Mouse (Mus musculus): Measurements from ENCODE around the gene Wipf1. TPM values are rescaled to one million over a fixed set of nuclear protein-coding genes. Genes with fewer than 3 reads are reported as not detected.

Wipf1 gene
- polyA plus RNA-seq, 1 experiment from 2014 or later = 1.9 TPM

DNA sequence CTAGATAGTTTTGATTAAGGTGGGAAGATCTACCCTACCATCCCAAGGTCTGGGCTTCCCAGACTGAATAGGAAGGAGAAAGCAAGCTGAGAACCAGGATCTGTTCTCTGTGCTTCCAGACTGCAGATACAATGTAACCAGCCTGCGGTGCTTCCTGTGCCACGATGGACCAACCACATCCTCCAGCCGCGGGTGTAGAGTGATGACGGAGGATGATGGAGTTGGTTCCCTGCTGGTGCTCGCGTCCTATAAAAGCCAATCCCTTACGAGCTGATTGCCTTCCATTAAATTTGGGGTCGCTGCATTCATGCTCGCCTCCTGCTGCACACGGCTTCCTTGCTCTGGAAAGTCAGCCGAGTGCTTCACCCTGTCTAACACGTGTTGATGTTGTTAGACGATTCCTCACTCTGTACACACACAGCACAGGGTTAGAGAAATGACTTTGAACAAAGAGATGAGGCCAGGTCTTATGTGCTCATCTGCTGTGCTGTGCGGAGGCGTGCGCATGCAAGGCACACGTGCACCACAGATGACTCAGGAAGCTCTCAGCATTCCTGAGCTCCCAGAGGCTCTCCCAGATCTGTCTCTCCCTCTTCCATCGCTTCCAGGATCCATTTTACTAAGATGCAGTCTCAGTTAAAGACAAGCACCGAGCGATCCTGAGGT is 100.6 kb downstream of the Wipf1 start:
- 53% methylated on average over 21 of the region's 21 CpGs for WGBS
- Histone ChIP-seq H3K27ac (ENCODE audit: low read depth, low read length) (no peak overlapping the region), H3K9me3 (ENCODE audit: control insufficient read depth, low read length) (no peaks in the 10 kb centered on the region), H3K4me1 (ENCODE audit: control insufficient read depth, insufficient read depth, low read length) (no peaks in the 10 kb centered on the region), H3K4me3 (ENCODE audit: low read depth, low read length) (no peak overlapping the region), H3K4me2 (ENCODE audit: low read depth, low read length) (no peak overlapping the region), H3K9ac (replicated peaks; ENCODE audit: low read depth, low read length) (no peak overlapping the region), H3K36me3 (ENCODE audit: control insufficient read depth, insufficient read depth, low read length) (no peaks in the 10 kb centered on the region), H3K27me3 (ENCODE audit: control insufficient read depth, insufficient read depth, low read length) (no peaks in the 10 kb centered on the region)
- no peak for ATAC-seq (ENCODE audit: low read depth)

DNA sequence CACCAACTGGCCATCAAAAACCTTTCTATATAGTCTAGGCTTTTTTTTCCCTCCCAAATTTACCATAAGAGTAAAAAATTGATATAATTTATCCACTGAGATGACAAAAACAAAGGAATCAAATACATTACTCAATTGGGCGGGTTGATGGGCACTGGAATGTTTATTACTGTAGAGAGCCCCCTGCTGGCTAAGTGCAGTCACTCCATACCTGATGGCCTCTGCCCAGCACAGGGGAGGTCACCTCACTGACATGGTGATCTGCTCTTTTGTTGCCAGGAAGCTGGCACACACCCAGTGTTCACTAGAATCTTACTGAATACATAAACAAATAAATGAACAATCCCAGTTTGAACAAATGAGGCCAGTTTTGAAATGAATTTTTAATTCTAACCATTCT is 102.2 kb downstream of the Wipf1 start:
- no peaks in the 10 kb centered on the region for H3K27me3 ChIP-seq (ENCODE audit: control insufficient read depth, insufficient read depth, low read length)
- ATAC-seq (ENCODE audit: low read depth) = no peak
- H3K9ac ChIP-seq (replicated peaks; ENCODE audit: low read depth, low read length) = no peak overlapping the region
- H3K27ac ChIP-seq (ENCODE audit: low read depth, low read length) = no peak overlapping the region
- no peaks in the 10 kb centered on the region for H3K36me3 ChIP-seq (ENCODE audit: control insufficient read depth, insufficient read depth, low read length)
- no peak overlapping the region for H3K4me3 ChIP-seq (ENCODE audit: low read depth, low read length)
- 37% methylated on average over 1 of the region's 1 CpGs for WGBS
- no peaks in the 10 kb centered on the region for H3K9me3 ChIP-seq (ENCODE audit: control insufficient read depth, low read length)
- H3K4me1 ChIP-seq (ENCODE audit: control insufficient read depth, insufficient read depth, low read length) = no peaks in the 10 kb centered on the region
- no peak overlapping the region for H3K4me2 ChIP-seq (ENCODE audit: low read depth, low read length)

DNA sequence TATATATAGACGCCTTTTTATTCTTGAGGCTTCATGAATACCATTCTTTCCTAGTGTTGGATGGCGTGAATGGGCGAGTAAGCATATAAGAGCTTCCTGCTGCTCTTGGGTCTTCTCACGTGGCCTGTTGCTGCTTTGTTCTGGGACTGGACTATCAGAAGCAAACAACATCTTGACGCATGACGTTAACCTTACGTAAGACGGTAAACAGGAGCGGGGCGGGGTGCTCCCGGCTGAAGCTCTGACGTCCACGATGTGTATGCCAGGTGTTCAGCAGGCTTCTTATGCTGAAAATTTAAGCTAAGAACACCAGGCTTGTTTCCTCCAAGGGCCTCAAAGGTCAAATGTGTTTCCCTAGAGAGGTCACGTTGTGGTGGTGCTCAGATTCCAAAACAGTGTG is 103.7 kb downstream of the Wipf1 start:
- Histone ChIP-seq H3K4me1 (ENCODE audit: control insufficient read depth, insufficient read depth, low read length) (no peaks in the 10 kb centered on the region), H3K27me3 (ENCODE audit: control insufficient read depth, insufficient read depth, low read length) (no peaks in the 10 kb centered on the region), H3K4me2 (ENCODE audit: low read depth, low read length) (no peak overlapping the region), H3K9ac (replicated peaks; ENCODE audit: low read depth, low read length) (no peak overlapping the region), H3K27ac (ENCODE audit: low read depth, low read length) (no peak overlapping the region), H3K9me3 (ENCODE audit: control insufficient read depth, low read length) (no peaks in the 10 kb centered on the region), H3K4me3 (ENCODE audit: low read depth, low read length) (no peak overlapping the region), H3K36me3 (ENCODE audit: control insufficient read depth, insufficient read depth, low read length) (no peaks in the 10 kb centered on the region)
- WGBS = 90% methylated on average over 14 of the region's 14 CpGs
- no peak for ATAC-seq (ENCODE audit: low read depth)

DNA sequence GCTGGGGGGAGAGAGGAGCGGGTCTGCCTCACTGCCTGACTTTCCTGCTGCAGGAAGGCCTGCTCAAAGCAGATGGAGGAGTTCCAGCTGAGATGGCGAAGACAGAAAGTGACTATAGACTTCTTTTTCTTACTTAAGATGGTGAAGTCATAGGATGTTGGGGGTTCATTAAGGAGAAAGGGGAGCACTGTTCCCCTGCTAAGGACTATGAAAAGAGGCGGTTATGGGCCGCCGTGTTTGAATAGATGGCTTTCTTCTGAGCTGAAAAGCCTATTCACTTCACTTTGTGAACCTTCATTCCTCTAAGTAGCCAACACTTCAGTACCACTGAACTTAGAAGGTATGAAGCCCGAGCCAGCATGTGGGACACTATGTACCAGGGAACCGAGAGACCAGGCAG is 109.8 kb downstream of the Wipf1 start:
- Histone ChIP-seq H3K4me2 (ENCODE audit: low read depth, low read length) (no peak overlapping the region), H3K4me1 (ENCODE audit: control insufficient read depth, insufficient read depth, low read length) (no peaks in the 10 kb centered on the region), H3K27me3 (ENCODE audit: control insufficient read depth, insufficient read depth, low read length) (no peaks in the 10 kb centered on the region), H3K9ac (replicated peaks; ENCODE audit: low read depth, low read length) (no peak overlapping the region), H3K4me3 (ENCODE audit: low read depth, low read length) (no peak overlapping the region), H3K36me3 (ENCODE audit: control insufficient read depth, insufficient read depth, low read length) (no peaks in the 10 kb centered on the region), H3K9me3 (ENCODE audit: control insufficient read depth, low read length) (no peaks in the 10 kb centered on the region), H3K27ac (ENCODE audit: low read depth, low read length) (no peak overlapping the region)
- no peak for ATAC-seq (ENCODE audit: low read depth)
- 43% methylated on average over 7 of the region's 7 CpGs for WGBS

DNA sequence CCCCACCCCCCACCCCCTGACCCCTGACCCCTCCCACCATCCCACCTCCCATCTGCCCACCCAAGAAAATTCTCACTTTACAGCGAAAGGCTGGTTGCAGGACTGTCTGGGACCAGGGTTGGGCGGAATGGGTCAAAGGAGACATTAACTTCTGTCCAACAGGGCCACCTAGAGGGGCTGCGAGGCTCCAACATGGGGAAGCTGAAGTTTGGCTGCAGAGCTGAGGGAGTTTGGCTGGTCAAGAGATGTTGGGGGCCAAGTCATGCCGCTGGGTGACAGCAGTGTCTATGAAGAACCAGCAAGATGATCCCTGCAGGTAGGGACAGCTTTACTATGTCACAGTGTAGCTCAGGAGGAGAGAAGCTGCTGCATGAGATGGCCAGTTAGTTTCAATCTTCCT is 110.2 kb downstream of the Wipf1 start:
- no peaks in the 10 kb centered on the region for H3K36me3 ChIP-seq (ENCODE audit: control insufficient read depth, insufficient read depth, low read length)
- no peak for ATAC-seq (ENCODE audit: low read depth)
- no peak overlapping the region for H3K4me2 ChIP-seq (ENCODE audit: low read depth, low read length)
- H3K27ac ChIP-seq (ENCODE audit: low read depth, low read length) = no peak overlapping the region
- no peaks in the 10 kb centered on the region for H3K27me3 ChIP-seq (ENCODE audit: control insufficient read depth, insufficient read depth, low read length)
- H3K4me3 ChIP-seq (ENCODE audit: low read depth, low read length) = no peak overlapping the region
- WGBS = 40% methylated on average over 4 of the region's 4 CpGs
- H3K9ac ChIP-seq (replicated peaks; ENCODE audit: low read depth, low read length) = no peak overlapping the region
- H3K4me1 ChIP-seq (ENCODE audit: control insufficient read depth, insufficient read depth, low read length) = no peaks in the 10 kb centered on the region
- no peaks in the 10 kb centered on the region for H3K9me3 ChIP-seq (ENCODE audit: control insufficient read depth, low read length)

DNA sequence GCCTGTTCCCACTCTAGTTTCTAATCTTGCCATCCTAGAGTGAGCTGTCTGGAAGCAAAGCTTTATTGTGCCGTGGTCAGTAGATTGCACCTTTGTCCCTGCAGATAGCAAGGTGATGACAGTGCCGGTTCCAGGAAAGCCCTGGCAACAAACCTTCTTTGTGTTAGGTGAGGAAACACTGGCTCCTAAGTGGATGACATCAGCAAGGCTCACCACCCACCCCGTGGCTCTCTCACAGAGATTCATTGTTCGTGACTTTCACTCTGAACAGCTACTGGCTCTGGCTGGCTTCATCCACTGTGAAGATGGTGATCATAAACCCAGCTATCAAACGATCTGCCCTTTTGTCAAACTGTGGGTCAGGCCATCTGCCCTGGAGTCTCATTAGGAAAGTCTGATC is 113.6 kb downstream of the Wipf1 start:
- ATAC-seq (ENCODE audit: low read depth) = no peak
- Histone ChIP-seq H3K36me3 (ENCODE audit: control insufficient read depth, insufficient read depth, low read length) (no peaks in the 10 kb centered on the region), H3K4me1 (ENCODE audit: control insufficient read depth, insufficient read depth, low read length) (no peaks in the 10 kb centered on the region), H3K27ac (ENCODE audit: low read depth, low read length) (no peak overlapping the region), H3K9ac (replicated peaks; ENCODE audit: low read depth, low read length) (no peak overlapping the region), H3K4me2 (ENCODE audit: low read depth, low read length) (no peak overlapping the region), H3K9me3 (ENCODE audit: control insufficient read depth, low read length) (no peaks in the 10 kb centered on the region), H3K4me3 (ENCODE audit: low read depth, low read length) (no peak overlapping the region), H3K27me3 (ENCODE audit: control insufficient read depth, insufficient read depth, low read length) (no peaks in the 10 kb centered on the region)
- WGBS = 35% methylated on average over 5 of the region's 5 CpGs

DNA sequence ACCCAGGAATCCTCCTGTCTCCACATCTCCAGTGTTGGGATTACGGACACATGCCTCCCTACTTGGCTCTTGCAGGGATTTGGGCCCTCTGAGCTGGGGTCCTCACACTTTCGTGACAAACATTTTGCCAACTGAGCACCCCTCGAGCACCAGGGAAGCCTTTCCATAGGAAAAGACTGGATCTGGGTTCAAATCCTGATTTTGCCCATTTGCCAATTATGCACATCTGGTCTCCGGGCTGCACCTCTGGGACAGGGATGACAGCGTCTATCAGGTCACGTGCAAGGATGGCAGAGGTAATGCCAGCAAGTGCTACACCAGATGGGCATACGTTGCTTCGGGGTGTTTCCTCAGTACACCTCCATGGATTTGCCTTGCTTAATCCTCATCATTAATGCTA is 119.5 kb downstream of the Wipf1 start:
- no peak overlapping the region for H3K4me2 ChIP-seq (ENCODE audit: low read depth, low read length)
- no peaks in the 10 kb centered on the region for H3K36me3 ChIP-seq (ENCODE audit: control insufficient read depth, insufficient read depth, low read length)
- no peak overlapping the region for H3K4me3 ChIP-seq (ENCODE audit: low read depth, low read length)
- WGBS = 95% methylated on average over 8 of the region's 8 CpGs
- no peaks in the 10 kb centered on the region for H3K9me3 ChIP-seq (ENCODE audit: control insufficient read depth, low read length)
- H3K4me1 ChIP-seq (ENCODE audit: control insufficient read depth, insufficient read depth, low read length) = no peaks in the 10 kb centered on the region
- no peak overlapping the region for H3K27ac ChIP-seq (ENCODE audit: low read depth, low read length)
- H3K27me3 ChIP-seq (ENCODE audit: control insufficient read depth, insufficient read depth, low read length) = no peaks in the 10 kb centered on the region
- no peak overlapping the region for H3K9ac ChIP-seq (replicated peaks; ENCODE audit: low read depth, low read length)
- no peak for ATAC-seq (ENCODE audit: low read depth)

DNA sequence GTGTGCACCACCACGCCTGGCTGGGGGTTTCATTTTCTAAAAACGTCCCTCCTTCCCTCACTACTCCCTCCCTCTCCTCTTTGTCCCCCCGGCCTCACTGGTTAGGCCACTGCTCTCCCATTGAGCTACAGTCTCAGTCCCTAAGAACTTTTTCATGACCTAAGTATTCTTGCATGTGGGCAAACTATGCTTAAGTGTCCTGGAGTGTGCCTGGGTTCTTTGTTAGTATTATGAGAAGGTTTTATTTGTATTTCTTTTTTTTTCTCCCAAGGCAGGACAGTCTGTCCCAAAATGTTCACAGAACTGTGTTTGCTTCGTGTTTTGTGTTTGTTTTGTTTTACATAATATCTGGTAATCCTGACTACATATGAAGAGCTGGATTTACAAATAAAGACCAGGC is 121.9 kb downstream of the Wipf1 start:
- no peak overlapping the region for H3K4me2 ChIP-seq (ENCODE audit: low read depth, low read length)
- WGBS = 77% methylated on average over 4 of the region's 4 CpGs

DNA sequence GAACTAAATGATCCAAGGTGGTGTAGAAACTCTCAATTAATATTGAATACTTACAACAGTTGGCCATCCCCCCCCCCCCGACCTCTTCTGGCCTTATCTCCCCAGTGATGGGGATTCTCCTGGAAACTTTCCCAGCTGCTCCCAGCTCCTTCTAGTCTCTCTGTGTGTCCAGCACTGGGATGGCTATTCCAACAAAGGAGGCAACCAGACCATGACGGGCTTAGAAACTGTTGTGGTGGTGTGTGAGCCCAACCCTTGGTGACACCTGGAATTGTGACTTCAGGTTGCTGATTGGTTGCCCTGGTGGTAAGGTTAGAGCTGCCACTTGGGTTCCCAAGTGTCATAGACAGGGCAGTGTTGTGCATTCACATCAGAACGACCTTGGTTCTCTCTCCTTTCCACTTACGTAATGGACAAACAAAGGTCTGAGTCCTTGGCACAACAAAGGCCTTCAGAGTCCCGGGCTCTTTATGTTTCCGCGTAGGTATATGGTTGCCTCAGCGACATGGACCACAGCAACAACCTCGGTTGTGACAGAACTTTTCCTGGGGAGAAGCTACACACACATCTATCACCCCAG is 123.1 kb downstream of the Wipf1 start:
- no peak for ATAC-seq (ENCODE audit: low read depth)
- no peak overlapping the region for H3K4me2 ChIP-seq (ENCODE audit: low read depth, low read length)
- H3K9me3 ChIP-seq (ENCODE audit: control insufficient read depth, low read length) = no peaks in the 10 kb centered on the region
- H3K4me3 ChIP-seq (ENCODE audit: low read depth, low read length) = no peak overlapping the region
- H3K27me3 ChIP-seq (ENCODE audit: control insufficient read depth, insufficient read depth, low read length) = no peaks in the 10 kb centered on the region
- no peak overlapping the region for H3K9ac ChIP-seq (replicated peaks; ENCODE audit: low read depth, low read length)
- no peak overlapping the region for H3K27ac ChIP-seq (ENCODE audit: low read depth, low read length)
- no peaks in the 10 kb centered on the region for H3K36me3 ChIP-seq (ENCODE audit: control insufficient read depth, insufficient read depth, low read length)
- no peaks in the 10 kb centered on the region for H3K4me1 ChIP-seq (ENCODE audit: control insufficient read depth, insufficient read depth, low read length)
- WGBS = 92% methylated on average over 9 of the region's 9 CpGs

More for the DNA sequence above, 121.9 kb downstream of the Wipf1 start:
- no peaks in the 10 kb centered on the region for H3K4me1 ChIP-seq (ENCODE audit: control insufficient read depth, insufficient read depth, low read length)
- no peak overlapping the region for H3K4me3 ChIP-seq (ENCODE audit: low read depth, low read length)
- H3K27me3 ChIP-seq (ENCODE audit: control insufficient read depth, insufficient read depth, low read length) = no peaks in the 10 kb centered on the region
- H3K27ac ChIP-seq (ENCODE audit: low read depth, low read length) = no peak overlapping the region
- no peaks in the 10 kb centered on the region for H3K36me3 ChIP-seq (ENCODE audit: control insufficient read depth, insufficient read depth, low read length)
- no peak overlapping the region for H3K9ac ChIP-seq (replicated peaks; ENCODE audit: low read depth, low read length)
- ATAC-seq (ENCODE audit: low read depth) = no peak
- no peaks in the 10 kb centered on the region for H3K9me3 ChIP-seq (ENCODE audit: control insufficient read depth, low read length)

All from neural tube, embryonic 14.5 days (tissue).